Mouse (Mus musculus) limb, embryonic 15.5 days (tissue): ENCODE results near the gene Dcaf17. TPM values are rescaled to one million over a fixed set of nuclear protein-coding genes. Genes with fewer than 3 reads are reported as not detected.

Source experiments
- polyA plus RNA-seq: library from polyadenylated mRNA; unstranded; fragments of >200 nt; fragmentation: Nextera tagmentation; extraction: Ambion mirVana; gene quantifications from 2 replicates; pipeline ENCODE4 v1.2.1, GENCODE M21; 2015

Gene Dcaf17
- polyA plus RNA-seq, 1 experiment from 2014 or later, result 29.5 TPM

Other genes with a start within 250 kb of the Dcaf17 start
- gene Tlk1, start 229.6 kb upstream of the Dcaf17 start, polyA plus RNA-seq, result 24.1 and 27.9 TPM in 2 replicates
- gene Mettl8, start 255 bp downstream of the Dcaf17 start, polyA plus RNA-seq, result 13.1 and 13.6 TPM in 2 replicates
- gene Cybrd1, start 62.6 kb downstream of the Dcaf17 start, polyA plus RNA-seq, result 8.9 and 9.4 TPM in 2 replicates
- gene Dync1i2, start 156.4 kb downstream of the Dcaf17 start, polyA plus RNA-seq, result 81.3 and 81.6 TPM in 2 replicates